Mouse (Mus musculus): Measurements from ENCODE around the gene Ppcdc.
"Not testable (repeated sequence)": the region's sequence is repeated elsewhere in the genome, so short reads cannot be mapped to it uniquely, and the experiment has no call there.

- not testable (repeated sequence) for TF ChIP-seq EP300, CTCF (IDR thresholded peaks at IDR 0.05; ENCODE audit: low read depth)
Observed at GRCm38 (mm10) chr9:57427123-57427522, 12.8 kb downstream of the Ppcdc start.
